Mouse (Mus musculus): ENCODE measurements at regions not wholly inside any gene's neighbourhood (a gene's known extent, or its start where the extent isn't known, plus 50 kb on each side); places are given as distances from the start of the nearest gene placed in this dataset.

DNA sequence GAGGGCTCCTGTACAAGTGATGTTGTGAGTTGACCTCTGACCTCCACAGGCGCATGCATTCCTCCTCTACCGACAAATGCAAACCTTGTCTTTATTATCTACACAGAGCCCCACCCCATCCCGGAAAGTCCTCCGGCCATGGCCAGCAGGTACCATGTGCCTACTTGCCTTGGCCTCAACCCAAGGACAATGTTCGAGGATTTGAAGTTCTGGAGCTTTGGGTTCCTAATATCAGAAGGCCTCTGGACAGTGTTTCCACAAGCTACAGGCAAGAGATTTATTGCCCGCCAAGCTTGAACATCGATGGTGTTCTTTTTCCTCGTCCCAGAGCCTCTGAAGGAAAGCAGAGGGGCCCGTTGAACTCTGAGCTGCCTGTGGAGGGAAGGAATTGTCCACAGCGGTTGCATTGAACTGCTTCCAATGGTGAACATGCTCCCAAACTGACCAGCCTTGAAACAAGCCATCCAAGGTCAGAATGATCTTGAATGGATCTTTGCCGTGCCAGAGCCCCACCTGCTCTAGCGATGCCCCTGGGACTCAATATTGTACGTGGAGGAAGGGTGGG lies 335.9 kb upstream of the Zmiz1 start:
- no peak for DNase-seq (ENCODE audit: low spot score in 2 of 2)

DNA sequence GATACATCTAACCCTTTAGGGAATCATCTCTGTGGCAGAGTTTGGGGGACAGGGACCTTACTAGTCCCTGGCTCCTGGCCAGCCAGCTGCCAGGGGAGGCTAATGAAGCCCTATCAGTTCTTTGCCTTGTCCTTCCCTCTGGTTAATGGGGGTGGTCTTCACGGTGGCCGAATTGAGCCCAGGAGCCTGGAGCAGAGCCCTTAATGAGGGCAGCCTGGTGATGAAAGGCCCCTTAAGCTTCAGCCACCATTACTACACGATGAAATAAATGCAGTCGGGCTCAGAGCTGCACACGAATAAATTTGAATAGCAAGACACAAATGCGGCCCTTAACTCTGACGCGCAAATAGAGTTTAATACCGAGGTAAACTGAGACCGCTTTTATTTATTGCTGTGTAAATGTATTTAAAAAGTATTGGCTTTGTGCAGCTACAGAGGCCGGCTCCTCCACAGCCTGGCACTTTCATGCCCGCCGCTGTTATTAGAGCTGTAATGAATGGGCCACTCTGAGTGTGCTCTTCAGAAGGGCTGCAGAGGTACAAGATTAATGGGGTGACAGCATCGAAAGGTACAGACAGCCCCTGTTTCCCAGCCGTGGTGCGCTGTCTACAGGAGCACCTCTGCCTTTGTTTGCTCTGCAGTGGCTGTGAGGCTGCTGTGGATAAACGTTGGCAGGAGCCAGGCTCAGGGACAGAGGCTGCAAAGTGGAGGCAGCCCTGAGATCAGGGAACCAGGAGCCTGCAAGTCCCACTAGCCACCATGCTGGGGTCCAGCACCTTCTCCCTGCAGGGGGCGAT lies 335.2 kb upstream of the Zmiz1 start:
- no peak for DNase-seq (ENCODE audit: low spot score in 2 of 2)

DNA sequence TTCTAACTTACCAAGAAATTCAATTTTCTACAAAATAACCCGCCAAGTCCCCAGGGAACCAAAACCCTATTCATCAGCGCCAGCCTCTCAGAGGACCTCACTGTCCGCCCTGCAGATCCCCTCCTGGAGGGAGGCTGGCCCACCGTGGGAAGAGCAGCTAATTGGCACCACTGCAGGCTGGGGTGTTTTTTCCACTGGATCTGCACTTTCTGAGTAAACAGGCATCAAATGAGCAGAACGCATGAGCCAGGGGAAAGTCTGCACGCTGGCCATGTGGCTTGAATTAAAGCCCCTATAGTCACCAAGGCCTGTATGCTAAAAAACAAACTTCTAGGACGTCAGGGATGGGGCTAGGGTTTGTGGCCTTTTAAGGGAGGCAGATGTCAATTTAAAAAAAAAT lies 332.4 kb upstream of the Zmiz1 start:
- no peak for DNase-seq (ENCODE audit: low spot score in 2 of 2)

DNA sequence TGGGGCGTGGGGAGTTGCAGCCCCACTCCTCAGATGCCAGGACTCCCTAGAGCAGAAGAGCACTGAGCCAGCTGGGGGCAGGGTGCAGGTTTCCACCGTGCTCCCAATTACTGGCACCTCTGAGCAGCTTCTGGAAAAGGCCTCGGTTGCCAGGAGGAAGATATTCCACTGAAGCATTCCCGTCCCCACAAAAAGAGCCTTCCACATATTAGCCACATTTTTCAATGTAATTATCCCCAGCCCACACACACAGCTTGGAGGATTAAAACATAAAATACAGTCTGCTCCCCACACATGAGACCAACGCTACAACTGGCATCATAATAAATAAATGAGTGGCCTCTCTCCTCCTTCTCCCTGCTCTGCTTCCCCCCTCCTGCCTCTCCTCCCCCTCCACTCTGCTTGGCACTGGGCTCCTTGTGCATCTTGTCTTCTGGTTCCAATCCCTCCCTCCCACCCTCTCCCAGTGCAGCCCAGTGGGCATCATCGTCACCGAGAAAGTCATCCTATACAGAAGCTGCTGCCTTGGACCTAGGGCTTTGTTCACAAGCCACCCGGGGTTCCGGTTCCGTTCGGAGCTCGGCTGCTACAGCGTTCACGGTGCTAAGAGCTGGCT lies 331.3 kb upstream of the Zmiz1 start:
- peak in 1 of 2 experiments; percentile 50 for DNase-seq (ENCODE audit: low spot score in 2 of 2)

DNA sequence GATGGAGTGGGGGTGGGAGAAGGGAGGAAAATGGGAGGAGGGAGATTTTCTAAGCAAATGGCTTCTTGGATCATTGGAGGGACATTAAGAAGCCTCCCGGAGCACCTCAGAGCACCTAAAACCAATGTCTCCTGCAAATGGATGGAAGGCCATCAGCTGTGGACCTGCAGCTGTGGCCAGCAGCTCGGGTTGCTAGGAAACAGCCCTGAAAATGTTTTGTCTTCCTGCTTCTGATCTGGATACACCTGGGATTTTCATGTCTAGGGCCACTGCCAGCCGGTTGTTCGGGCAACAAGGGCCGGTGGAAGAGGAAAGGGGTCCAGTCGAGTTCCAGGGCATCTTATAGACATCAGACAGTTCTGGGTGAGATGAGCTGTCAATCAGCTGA lies 330.8 kb upstream of the Zmiz1 start:
- no peak for DNase-seq (ENCODE audit: low spot score in 2 of 2)

DNA sequence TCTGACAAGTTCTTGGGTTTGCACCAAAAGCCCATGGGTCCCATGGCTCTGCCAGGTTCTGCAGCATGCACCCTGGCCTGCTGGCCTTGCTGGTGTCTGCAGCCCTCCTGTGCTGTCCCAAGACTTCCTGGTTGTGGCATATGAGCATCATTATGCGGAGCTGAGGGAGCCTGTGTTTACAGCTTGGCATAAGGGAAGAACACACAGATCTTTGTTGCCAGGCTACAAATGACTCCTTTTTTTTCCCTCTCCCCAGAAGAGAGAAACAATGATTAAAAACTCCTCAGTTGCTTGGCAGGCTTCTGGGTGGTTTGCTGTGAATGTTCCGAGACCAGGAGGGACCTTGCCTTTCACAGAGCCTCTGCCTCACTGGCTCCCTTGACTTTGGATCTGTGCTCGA lies 323.6 kb upstream of the Zmiz1 start:
- DNase-seq (ENCODE audit: low spot score in 2 of 2) = peak in 1 of 2 experiments; percentile 36

GRCm38 (mm10) chr14:25137312-25137711 lies 321.7 kb upstream of the Zmiz1 start:
- DNase-seq (ENCODE audit: low spot score in 2 of 2) = peak; percentile 67 to 72

DNA sequence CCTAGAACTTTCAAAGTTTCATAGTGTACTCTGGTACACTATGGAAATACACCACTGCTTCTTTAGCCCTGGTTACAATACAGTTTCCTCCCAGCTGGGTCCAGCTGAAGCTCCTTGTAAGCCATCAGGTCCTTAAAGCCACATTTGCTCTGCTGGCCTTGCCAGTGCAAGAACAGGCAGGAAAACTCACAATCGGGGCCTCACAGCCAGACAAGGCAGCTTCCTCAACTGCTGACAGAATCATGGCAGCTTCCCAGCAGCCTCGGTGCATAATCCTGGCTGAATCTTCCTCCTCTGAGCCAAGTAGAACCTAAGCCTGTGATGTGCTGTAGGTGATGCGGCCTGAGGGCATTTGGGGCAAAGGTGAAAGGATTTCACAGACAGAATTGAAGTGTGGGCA lies 320.5 kb upstream of the Zmiz1 start:
- no peak for DNase-seq (ENCODE audit: low spot score in 2 of 2)

- no peak for DNase-seq (ENCODE audit: low spot score in 2 of 2)
Measured at GRCm38 (mm10) chr14:25141933-25142332, 317.1 kb upstream of the Zmiz1 start.

DNA sequence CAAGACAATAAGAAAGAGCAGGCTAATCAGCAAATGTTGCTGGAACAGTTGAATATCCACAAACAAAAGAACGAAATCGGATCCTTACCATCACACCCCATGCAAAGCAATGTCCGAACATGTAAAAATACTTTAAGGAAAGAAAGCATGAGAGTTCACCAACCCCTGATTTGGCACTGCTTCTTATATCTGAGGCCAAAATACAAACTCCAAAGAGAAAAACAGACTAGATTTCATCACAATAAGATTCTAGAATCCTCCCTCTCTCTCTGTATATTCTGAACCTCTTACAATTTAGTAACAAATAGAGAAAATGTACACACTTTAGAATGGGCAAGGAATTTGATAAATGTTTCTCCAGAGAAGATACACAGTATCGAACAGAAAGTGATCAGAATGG lies 315.9 kb upstream of the Zmiz1 start:
- no peak for DNase-seq (ENCODE audit: low spot score in 2 of 2)

DNA sequence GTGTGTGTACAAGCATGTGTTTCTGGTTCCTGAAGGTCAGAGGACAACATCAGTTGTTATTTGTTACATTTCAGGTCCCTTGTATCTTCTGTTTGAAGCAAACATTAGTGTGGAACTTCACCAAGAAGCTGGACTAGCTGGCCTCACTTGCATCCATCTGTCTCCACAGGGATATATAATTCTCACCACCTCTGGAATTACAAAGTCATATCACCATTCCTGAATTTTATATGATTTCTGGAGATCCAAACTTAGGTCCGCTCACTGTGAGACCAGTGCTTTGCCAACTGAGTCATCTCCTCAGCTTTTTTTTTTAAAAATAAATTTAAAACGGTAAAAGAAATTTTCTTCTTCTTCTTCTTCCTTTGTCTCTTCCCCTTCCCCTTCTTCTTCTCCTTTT lies 311.3 kb upstream of the Zmiz1 start:
- no peak for DNase-seq (ENCODE audit: low spot score in 2 of 2)

DNA sequence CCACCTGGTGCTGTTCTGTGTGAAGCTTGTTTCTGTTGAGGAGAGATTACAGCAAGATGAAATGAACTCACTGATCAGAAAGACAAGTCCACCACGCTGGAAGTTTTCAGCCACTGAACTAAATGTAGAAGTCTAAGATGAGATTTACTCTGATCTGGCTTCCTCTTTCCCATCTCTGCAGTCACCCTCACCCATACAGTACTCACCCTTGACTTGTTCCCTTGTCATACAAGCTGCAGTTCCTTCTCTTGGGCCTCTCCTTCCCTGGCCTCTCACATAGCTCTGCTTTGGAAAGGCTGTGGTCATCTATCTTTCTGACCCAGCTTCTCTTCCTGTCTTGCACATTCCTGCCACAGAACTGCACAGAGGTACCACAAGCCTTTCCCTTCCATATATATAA lies 308.0 kb upstream of the Zmiz1 start:
- no peak for DNase-seq (ENCODE audit: low spot score in 2 of 2)

DNA sequence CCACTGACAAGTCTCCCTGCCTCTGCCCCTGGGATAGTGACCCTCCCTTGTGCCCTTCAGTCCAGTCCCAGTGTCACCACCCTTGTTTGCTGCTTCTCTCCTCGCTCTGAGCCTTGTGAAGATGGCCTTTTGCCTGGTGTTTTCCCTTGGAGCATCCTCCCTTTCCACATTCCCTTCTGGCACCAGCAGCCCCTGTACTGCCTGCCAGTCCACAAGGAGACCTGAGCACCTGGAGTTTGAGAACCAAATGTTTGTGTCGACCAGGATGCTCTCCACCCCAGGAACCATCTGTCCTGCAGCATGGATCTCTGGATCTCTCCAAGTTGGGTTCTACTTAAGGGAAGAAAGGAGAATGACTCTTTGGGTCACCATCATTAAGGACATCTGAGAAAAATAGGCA lies 307.5 kb upstream of the Zmiz1 start:
- DNase-seq (ENCODE audit: low spot score in 2 of 2) = no peak

DNA sequence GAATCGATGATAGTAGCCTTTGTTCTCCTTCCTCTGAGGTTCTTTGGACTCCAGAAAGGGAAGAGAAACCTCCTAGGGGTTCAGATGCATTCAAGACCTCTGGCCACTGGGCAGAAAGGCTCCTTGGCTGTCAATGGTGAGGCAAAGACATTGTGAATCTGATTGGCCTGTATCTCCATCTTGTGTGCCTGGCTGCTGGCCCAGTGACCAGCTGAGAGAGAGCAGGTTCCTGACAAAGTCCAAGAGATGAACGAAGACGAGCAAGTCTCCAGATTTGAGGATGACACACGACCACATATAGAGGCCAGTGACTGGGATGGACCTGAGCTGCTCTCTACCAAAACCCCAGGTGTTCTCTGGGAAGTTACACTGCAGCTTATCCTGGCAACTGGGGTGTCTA lies 305.4 kb upstream of the Zmiz1 start:
- no peak for DNase-seq (ENCODE audit: low spot score in 2 of 2)

GRCm38 (mm10) chr14:25154180-25154579 lies 304.8 kb upstream of the Zmiz1 start:
- no peak for DNase-seq (ENCODE audit: low spot score in 2 of 2)

- no peak for DNase-seq (ENCODE audit: low spot score in 2 of 2)
Measured at GRCm38 (mm10) chr14:25155008-25155783, 303.8 kb upstream of the Zmiz1 start.

GRCm38 (mm10) chr14:25156171-25156570 lies 302.8 kb upstream of the Zmiz1 start:
- peak in 1 of 2 experiments; percentile 22 for DNase-seq (ENCODE audit: low spot score in 2 of 2)

DNA sequence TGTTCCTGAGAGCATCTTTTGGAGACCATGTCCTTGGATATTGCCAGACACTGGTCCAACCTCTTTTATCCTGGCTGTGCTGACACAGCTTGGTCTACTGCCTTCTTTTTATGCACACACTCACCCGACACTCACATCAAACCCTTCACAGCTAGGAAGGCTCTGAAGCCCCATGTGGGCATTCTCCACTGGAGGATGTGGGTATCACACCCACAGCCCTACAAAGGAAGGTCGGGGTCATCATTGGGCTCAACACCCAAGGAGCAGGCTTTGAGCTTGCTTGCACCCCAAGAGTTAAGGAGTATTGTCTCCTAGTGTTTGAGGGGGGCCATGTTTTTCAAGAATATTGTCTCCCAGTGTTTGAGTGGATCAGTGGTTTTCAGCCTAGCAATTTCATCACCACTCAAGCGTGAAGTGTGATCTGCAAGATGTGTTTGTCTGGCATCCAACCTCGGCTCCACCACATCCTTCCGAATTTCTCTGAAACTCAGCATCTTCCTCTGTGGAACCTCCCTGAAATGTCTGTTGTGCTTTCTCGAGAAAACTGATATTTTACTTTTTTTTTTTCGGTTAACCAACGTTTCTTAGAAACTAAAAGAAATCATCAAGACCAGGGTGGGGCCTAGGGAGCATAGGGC lies 297.2 kb upstream of the Zmiz1 start:
- DNase-seq (ENCODE audit: low spot score in 2 of 2) = no peak

- DNase-seq (ENCODE audit: low spot score in 2 of 2) = no peak
Measured at GRCm38 (mm10) chr14:25166217-25166616, 292.8 kb upstream of the Zmiz1 start.

- no peak for DNase-seq (ENCODE audit: low spot score in 2 of 2)
Measured at GRCm38 (mm10) chr14:25167604-25168003, 291.4 kb upstream of the Zmiz1 start.

DNA sequence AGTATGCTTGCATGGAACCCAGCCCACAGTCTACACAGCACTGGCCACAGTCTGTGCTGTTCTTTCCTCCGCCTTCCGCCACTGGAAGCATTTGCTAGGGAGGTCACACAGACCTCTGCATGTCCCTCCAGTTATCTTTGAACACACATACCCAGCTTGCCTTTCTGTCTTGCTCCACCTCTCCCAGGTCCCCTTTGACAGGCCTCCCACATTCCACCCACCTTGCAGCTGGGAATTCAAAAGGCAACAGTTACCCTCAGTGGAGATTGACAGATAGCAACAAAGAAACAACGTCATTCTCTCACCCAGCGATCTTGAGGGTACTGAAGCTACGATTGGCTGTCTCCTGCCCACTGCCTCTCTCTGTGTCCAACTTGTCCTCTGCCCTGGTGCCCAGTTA lies 290.7 kb upstream of the Zmiz1 start:
- peak in 1 of 2 experiments; percentile 36 for DNase-seq (ENCODE audit: low spot score in 2 of 2)

GRCm38 (mm10) chr14:25173281-25173680 lies 285.7 kb upstream of the Zmiz1 start:
- no peak for DNase-seq (ENCODE audit: low spot score in 2 of 2)

Data from left cerebral cortex, adult 9 months (tissue).